Mouse (Mus musculus): Measurements from ENCODE around the gene Klhl11. TPM values are rescaled to one million over a fixed set of nuclear protein-coding genes. Genes with fewer than 3 reads are reported as not detected.

The Klhl11 gene
- 100 to 1,000 TPM; 117 to 124 TPM for total RNA-seq (2021)
- long read RNA-seq, transcript Klhl11-201 (2 exons, 2,393 nt), result major isoform, 14 of 15 reads
- long read RNA-seq, partial matches to known transcripts, result 0 of 15 reads
- long read RNA-seq, other reads (novel, unspliced or antisense), result 1 of 15 reads

GRCm38 (mm10) chr11:100472197-100472934 lies at the start of gene Klhl11:
Gene Klhl11, minus strand, starts transcription at chr11:100472741.
- DNase-seq (ENCODE audit: low spot score in 2 of 2), result peak; percentile 84 to 95

- DNase-seq (ENCODE audit: low spot score in 2 of 2), result no peak
Observed at GRCm38 (mm10) chr11:100520838-100521237, 48.3 kb upstream of the Klhl11 start.

GRCm38 (mm10) chr11:100519188-100519587 lies 46.6 kb upstream of the Klhl11 start:
- no peak for DNase-seq (ENCODE audit: low spot score in 2 of 2)

GRCm38 (mm10) chr11:100518188-100518591 lies 45.6 kb upstream of the Klhl11 start:
- DNase-seq (ENCODE audit: low spot score in 2 of 2), result no peak

GRCm38 (mm10) chr11:100516291-100516690 lies 43.8 kb upstream of the Klhl11 start:
- no peak for DNase-seq (ENCODE audit: low spot score in 2 of 2)

GRCm38 (mm10) chr11:100515789-100516188 lies 43.2 kb upstream of the Klhl11 start:
- no peak for DNase-seq (ENCODE audit: low spot score in 2 of 2)

- DNase-seq (ENCODE audit: low spot score in 2 of 2), result no peak
Observed at GRCm38 (mm10) chr11:100515061-100515460, 42.5 kb upstream of the Klhl11 start.

GRCm38 (mm10) chr11:100513716-100514115 lies 41.2 kb upstream of the Klhl11 start:
- no peak for DNase-seq (ENCODE audit: low spot score in 2 of 2)

- peak in 1 of 2 experiments; percentile 65 for DNase-seq (ENCODE audit: low spot score in 2 of 2)
Observed at GRCm38 (mm10) chr11:100512384-100512783, 39.8 kb upstream of the Klhl11 start.

GRCm38 (mm10) chr11:100510556-100510955 lies 38.0 kb upstream of the Klhl11 start:
- no peak for DNase-seq (ENCODE audit: low spot score in 2 of 2)

- no peak for DNase-seq (ENCODE audit: low spot score in 2 of 2)
Observed at GRCm38 (mm10) chr11:100505997-100506396, 33.5 kb upstream of the Klhl11 start.

GRCm38 (mm10) chr11:100504990-100505660 lies 32.6 kb upstream of the Klhl11 start:
- DNase-seq (ENCODE audit: low spot score in 2 of 2), result no peak

- DNase-seq (ENCODE audit: low spot score in 2 of 2), result no peak
Observed at GRCm38 (mm10) chr11:100501321-100501720, 28.8 kb upstream of the Klhl11 start.

- no peak for DNase-seq (ENCODE audit: low spot score in 2 of 2)
Observed at GRCm38 (mm10) chr11:100500651-100501050, 28.1 kb upstream of the Klhl11 start.

- DNase-seq (ENCODE audit: low spot score in 2 of 2), result no peak
Observed at GRCm38 (mm10) chr11:100500241-100500640, 27.7 kb upstream of the Klhl11 start.

GRCm38 (mm10) chr11:100493771-100494170 lies 21.2 kb upstream of the Klhl11 start:
- no peak for DNase-seq (ENCODE audit: low spot score in 2 of 2)

GRCm38 (mm10) chr11:100490951-100491350 lies 18.4 kb upstream of the Klhl11 start:
- DNase-seq (ENCODE audit: low spot score in 2 of 2), result no peak

GRCm38 (mm10) chr11:100485801-100486538 lies 13.4 kb upstream of the Klhl11 start:
- no peak for DNase-seq (ENCODE audit: low spot score in 2 of 2)

GRCm38 (mm10) chr11:100484461-100484860 lies 11.9 kb upstream of the Klhl11 start:
- DNase-seq (ENCODE audit: low spot score in 2 of 2), result no peak

GRCm38 (mm10) chr11:100479152-100479551 lies 6.6 kb upstream of the Klhl11 start:
- DNase-seq (ENCODE audit: low spot score in 2 of 2), result no peak

GRCm38 (mm10) chr11:100476281-100476680 lies 3.7 kb upstream of the Klhl11 start:
- no peak for DNase-seq (ENCODE audit: low spot score in 2 of 2)

- no peak for DNase-seq (ENCODE audit: low spot score in 2 of 2)
Observed at GRCm38 (mm10) chr11:100472935-100473295, 374 bp upstream of the Klhl11 start.
